Mouse (Mus musculus): Measurements from ENCODE around the gene Trf. TPM values are rescaled to one million over a fixed set of nuclear protein-coding genes. Genes with fewer than 3 reads are reported as not detected.

Trf gene
- 10 to 100 TPM; 39.7 to 47.5 TPM for total RNA-seq (2021)

DNA sequence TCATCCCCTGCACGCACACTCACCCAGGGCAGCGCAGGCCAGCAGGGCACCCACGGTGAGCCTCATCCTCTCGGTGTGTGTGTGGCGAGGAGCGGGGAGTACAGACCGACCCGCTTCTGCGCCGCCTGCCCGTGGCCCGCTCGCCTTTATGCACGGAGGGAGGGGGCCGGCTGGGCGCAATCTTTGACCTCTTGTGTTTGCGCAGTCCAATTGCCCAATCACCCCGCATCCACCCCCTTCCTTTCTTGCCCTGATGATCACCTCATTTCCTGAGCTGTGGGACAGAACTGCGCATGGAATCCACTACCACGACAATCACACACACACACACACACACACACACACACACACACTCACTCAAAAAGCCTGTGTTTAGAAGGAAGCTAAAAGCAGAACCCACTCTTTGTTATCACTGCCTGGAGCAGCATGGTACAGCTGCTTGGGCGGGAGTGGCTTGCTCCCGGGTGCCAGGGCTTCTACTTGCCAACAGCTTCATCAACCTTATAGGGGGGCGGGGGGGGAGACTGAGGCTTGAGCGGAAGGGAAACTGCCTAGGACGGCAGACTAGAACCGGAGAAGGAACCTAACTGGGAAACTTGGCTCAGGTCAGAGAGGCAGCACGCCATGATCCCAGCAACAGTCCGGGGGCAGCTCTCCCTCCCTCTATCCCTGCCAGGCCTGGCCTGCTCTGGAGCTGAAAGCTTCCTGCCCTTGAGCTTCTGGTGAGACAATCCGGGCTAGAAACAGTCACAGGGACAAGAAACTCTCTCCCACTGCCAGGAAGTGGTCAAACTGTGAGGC, at the start of gene Trf, which contains the start of gene Gm20425:
Trf (minus strand) TSS at position 294 of the 801 bp plus-strand sequence.
Gm20425 (minus strand) TSS at position 157 of the 801 bp plus-strand sequence.
- peak; percentile 52 for DNase-seq (ENCODE audit: low spot score)
- intact Hi-C loops (cut with DNase I): no loop called here

DNA sequence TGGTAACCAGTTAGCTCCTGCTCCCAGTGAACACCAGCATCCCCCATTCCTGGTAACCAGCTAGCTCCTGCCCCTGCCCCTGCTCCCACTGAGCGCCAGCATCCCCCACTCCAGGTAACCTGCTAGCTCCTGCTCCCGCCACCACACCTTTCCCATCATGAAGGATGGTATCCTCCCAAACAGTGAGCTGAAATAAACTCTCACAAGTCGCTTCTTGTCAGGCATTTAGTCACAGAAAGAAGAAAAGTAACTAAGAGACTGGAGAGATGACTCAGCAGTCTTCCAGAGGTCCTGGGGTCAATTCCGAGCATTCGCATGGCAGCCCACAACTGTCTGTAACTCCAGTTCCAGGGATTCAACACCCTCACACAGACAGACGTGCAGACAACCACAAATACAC, 46.6 kb upstream of the Trf start:
- intact Hi-C loops (cut with DNase I): no loop called here

DNA sequence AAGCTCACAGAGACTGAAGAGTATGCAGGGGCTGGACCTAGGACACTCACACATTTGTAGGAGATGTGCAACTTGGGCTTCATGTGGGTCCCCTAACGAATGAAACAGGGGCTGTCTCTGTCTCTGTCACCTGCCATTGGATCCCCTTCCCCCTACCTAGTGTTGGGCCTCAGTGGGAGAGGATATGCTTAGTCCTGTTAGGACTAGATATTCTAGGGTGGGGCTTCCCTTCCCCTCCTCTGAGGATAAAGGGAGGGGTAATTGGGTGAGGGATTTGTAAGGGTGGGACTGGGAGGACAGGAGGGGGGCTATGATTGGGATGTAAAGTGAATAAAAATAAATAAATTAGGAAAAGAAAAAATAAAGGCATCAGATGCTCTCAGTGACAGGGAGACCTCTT, 45.4 kb upstream of the Trf start:
- DNase-seq (ENCODE audit: low spot score): no peak
- intact Hi-C loops (cut with DNase I): no loop called here

More for the DNA sequence above, 46.6 kb upstream of the Trf start:
- no peak for DNase-seq (ENCODE audit: low spot score)

DNA sequence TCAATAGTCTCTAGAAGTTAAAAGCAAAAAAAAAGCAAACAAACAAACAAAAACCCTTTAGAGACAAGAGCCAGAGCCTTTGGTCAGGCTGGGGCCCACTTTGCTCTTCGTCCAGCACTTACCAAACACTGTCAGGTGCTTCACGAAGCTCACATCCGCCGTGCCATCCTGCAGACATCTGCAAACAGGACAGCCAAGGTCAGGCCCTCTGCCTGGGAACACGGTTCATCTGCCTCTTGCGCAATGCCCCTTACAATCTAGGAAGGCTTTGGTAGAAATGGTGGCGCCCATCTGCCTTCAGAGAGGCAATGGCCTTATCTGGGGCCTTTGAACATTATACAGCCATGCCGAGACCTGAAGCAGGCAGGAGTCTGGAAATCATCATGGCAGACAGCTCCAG, 44.6 kb upstream of the Trf start:
- intact Hi-C loops (cut with DNase I): no loop called here
- DNase-seq (ENCODE audit: low spot score): no peak

DNA sequence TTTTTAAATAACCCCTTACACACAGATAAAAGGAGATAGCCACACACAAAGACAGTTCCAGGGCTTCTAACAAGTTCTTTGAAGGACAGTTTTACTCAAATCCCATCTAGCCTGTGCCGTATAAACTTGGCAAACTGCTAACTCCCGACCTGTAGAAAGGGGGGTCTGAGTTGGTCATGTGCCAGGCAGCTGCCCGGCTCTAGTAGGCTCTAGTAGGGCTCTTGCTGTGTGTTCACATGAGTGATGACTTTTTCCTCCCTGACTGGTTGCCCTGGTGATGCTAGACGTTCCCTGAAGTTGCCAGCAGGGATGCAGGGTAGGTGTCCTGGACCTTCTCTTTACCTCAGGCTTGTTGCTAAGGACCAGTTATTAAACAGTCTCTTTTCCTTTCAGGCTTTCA, 40.9 kb upstream of the Trf start:
- DNase-seq (ENCODE audit: low spot score): no peak
- intact Hi-C loops (cut with DNase I): no loop called here

DNA sequence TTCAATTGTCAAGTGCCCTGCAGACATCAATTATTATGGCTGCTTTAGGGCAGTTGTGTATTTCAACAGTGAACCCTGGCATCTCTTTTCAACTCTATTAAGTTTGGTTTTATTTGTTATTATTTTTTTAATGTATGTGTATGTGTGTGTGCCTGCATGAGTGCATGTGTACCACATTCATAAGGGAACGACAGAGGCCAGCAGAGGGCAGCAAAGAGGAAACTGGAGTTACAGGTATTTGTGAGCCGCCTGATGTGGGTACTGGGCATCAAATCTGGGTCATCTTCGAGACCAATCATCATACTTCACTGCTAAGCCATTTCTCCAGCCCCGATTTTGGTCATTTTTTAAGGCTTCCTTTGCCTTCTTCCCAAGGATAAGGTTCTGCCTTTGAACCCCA, 35.5 kb upstream of the Trf start:
- DNase-seq (ENCODE audit: low spot score): no peak
- intact Hi-C loops (cut with DNase I): no loop called here

DNA sequence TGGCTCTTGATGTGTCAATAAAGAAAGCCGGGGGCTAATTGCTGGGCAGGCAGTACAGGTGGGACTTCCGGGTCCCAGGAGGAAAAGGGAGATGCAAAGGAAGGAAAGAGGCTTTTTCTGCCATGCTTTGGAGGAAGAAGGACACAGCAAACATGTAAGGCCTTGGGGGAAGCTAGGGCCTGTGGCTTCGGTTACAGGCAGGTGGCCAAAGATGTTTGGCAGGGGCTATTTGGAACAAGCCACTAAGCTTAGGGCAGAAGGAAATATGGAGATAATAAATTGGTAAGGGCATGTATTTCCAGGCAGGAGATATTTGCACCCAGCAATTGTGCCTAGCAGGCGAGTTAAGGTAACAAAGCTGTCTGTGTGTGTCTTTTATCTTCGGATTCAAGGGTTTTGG, 22.7 kb upstream of the Trf start:
- intact Hi-C loops (cut with DNase I): no loop called here
- no peak for DNase-seq (ENCODE audit: low spot score)

DNA sequence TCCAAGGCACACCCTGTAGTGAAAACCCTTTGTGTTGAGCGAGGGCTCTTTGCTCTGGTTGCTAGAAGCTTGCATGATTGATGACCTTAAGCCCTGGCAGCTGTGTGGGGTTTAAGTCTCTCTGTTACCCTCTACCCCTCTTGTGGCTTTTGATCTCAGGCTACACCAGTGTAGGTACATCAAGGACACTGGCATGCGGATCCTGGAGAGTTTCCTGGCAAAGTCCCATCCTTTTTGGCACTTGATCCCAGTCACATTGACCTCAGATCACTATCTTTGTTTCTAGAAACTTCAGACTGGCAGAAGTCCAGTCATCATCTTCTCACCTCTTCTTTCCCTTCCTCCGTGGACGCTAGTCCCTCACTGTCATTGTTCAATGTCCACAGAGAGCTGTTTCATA, 18.4 kb upstream of the Trf start:
- no peak for DNase-seq (ENCODE audit: low spot score)
- intact Hi-C loops (cut with DNase I): no loop called here

DNA sequence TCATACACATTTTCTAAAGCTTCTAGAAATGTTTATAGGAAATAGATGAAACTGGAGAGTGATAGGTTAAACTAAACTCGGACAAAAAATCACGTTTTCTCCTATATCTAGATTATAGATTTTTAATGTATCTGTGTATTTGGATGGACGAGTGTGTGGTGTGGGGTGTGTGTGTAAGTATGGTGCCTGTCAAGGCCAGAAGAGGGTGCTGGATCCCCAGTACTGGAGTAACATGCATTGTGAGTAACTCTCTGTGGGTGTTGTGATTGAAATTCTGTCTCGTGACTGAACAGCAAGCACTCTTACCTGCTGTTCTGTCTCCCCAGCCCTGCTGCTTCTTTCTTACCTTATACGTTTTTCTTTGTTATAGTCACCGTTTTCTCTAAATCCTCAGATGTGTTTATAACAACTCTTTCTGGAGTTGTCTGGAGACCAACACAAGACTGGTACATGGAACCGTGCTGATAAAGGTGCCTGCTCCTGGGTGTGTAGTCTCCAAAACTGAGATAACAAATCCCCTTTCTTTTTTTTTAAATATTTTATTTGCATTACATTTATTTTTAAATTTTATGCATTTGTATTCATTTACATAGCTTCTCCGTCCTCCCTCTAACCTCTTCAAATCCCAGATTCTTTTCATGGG, 16.4 kb upstream of the Trf start:
- no peak for DNase-seq (ENCODE audit: low spot score)
- intact Hi-C loops (cut with DNase I): no loop called here

DNA sequence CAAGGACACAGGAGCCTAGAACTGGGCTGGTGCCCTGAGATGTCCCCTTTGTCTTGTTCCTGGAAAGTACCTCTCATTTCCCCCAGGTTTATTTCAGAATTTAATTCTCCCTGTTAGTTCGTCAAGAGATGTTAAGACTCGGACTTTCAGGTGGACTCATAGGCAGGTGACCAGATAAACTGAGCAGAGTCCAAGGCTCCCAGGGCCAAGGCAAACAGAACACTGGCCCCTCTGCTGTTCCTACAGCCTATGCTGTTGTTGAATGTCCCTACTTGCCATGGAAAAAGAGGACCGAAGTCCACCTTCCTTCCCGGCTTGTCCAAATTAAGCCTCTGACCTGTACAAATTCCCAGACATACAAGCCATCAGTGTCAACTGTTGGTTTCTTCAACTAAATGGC, 13.4 kb upstream of the Trf start:
- DNase-seq (ENCODE audit: low spot score): no peak
- intact Hi-C loops (cut with DNase I): no loop called here

DNA sequence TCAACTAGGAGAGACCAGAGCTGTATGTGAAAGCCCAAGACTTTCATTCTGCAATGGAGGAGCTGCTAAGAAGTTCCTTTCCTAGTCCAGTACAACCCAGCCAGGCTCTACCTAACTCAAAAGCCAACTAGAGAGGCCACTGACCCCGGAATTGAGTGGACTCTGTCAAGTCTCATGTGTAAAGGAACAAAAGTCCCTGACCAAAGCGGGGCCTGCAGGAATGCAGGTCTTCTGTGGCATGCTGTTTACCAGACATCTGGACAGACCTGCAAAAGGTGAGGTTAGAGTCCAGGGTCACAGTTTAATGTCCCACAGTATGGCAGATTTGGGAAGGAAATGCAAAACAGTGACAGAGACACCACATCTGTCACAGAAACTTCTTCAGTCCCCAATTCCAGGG, 11.0 kb upstream of the Trf start:
- no peak for DNase-seq (ENCODE audit: low spot score)
- intact Hi-C loops (cut with DNase I): no loop called here

DNA sequence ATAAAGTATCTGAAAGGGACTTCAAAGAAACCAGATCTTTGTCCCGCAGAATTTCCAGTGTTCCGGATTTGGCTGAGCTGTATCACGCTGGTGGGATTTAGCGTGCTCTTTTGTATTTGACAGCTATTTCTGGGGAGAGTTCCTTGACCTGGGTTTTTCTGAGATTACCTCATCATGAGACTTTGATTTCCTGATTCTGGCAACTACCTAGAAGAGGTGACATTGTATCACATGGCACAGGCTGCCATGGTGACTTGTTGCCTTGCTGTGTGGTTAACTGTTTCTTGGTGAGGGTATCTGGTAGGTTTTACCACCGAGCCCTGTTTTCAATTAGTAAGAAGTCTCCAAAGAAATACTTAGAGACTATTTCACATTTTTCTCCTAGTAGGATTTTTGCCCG, 9.2 kb upstream of the Trf start:
- intact Hi-C loops (cut with DNase I): no loop called here
- DNase-seq (ENCODE audit: low spot score): no peak

DNA sequence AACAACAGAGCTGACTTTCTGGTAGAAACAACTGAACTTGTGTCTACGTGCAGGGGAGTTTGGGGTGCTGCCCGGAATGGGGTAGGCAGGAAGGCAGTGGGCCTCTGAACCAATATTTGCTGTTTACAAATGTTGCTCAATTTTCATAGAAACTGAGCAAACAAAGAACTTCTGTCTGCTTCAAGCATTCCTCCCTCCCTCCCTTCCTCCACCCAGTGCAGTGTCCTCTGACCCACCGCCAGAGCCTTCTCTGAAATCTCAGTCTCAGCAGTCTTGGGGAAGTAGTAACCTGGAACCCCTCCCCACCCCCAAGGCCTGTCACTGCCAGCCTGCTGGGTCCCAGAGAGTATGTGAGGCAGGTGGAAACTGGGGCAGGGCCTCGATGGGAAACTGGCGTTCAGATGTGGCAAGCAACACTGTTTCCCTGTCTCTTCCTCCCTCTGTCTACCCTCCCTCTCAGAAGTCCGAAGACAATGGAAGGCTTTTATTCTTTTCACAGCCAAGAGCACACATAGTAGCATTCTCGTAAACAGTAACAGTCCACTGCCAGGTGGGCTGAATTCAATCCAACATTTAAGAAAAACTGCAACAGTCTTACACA, 4.4 kb upstream of the Trf start:
- intact Hi-C loops (cut with DNase I): no loop called here
- no peak for DNase-seq (ENCODE audit: low spot score)

DNA sequence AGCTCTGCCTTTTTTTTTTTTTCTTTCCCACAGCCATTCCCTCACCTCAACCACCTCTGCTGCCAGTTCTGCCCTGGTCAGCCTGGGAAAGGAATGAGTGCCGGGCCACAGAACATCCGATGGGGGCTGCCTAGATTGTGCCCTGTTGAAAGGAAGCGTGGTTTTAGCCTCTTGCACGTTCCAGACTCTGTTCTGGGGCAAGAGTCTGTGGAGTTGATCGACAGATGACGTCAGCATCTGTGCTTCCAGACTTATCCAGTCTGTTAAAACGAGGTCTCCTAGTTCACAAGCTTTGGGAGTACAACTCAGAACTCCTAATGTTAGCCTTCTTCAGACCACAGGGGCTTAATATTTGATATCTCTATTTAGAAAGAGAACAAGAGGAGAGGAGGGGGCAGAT, 3.8 kb upstream of the Trf start:
- no peak for DNase-seq (ENCODE audit: low spot score)
- intact Hi-C loops (cut with DNase I): no loop called here

DNA sequence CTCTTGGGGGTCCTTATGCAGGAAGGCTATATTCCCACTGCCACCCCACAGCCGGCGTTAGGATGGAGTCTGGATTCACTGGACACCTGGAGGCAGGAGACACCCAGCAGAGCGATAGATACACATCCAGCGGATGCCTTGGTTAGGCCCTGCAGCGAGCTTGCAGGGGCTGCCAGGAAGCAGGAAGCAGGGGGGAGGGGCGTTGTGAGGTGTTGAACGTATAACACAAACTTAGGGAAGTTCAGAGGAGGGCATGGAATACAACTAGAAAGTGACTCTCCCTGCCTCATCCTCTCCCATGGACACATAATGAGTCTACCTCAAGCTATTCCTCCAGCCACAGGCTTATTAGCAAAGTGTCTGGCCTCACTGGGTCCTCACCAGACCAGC, 2.8 kb upstream of the Trf start:
- intact Hi-C loops (cut with DNase I): no loop called here
- DNase-seq (ENCODE audit: low spot score): no peak

DNA sequence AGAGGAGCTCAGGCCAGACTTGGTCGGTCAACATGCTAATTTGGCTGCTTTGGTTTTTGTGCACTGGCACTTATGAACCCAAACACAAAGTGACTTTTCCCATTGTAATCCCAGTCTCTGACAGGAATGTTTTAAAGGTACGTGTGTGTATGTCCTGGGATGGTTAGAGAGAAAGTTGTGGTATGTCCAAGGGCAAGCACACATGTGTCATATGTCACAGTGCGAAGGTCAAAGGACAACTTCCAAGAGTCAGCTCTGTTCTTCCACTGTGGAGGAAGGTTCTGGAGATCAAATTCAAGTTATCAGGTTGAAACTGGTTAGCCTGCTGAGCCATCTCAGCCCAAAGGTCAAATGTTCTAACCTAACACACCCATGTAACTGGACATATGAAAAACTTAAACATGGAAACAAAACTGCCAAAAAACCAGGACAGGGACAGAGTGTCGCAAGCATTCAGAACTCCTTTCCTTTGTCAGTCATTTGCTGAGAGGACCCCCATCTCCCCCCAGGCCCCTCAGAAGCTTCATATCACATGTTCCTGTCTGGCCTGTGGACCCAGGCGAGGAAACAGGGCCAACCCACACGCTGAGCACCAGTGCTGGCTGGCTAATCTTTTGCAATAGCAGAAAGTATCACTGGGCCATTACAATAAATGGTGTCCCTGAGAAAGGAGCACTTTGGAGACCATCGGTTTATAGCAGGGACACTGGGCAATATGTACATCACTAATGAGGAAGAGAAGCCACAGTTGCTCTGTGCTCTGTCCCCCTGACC, 2.2 kb upstream of the Trf start:
- no peak for DNase-seq (ENCODE audit: low spot score)
- intact Hi-C loops (cut with DNase I): no loop called here

DNA sequence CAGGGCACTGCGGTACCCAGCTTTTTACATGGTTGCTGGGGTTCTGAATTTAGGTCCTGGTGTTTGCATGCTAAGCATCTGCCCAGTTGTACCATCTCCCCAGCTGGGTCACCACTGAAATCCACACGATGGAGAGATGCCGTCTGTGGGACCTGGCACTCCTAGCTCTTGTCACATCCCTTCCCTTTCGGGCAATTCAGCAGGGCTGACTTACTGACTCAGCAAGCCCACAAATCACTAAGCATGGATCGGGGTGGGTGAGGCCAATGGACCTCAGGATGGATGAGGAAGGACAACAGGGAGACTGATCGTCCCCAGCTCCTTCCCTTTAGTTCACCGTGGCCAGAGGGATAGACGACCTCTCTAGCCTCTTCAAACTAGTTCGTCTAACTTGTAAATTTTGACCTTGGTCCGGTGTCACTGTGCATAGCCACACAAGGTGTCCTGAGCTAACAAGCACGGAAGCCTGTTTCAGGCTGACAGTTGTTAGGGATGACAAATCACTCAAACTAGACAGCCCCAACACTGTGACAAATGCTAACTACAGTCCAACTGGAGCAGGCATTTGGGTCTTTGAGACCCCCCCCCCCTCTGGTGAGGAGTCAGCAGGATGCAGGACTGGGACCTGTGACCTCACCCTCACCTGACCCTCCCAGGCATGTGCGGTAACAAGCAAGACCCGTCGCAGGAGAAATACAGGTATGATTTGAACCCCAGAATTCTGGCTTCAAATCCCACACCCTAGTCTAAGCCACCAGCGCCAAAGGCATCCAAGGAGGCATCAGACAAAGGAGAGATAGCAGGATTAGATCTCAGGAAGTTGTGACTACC, 992 bp downstream of the Trf start:
- no peak for DNase-seq (ENCODE audit: low spot score)
- intact Hi-C loops (cut with DNase I): loop anchor here (5.0 kb wide), 1 partner anchor 73 kb away; no protein-coding TSS in a partner anchor

DNA sequence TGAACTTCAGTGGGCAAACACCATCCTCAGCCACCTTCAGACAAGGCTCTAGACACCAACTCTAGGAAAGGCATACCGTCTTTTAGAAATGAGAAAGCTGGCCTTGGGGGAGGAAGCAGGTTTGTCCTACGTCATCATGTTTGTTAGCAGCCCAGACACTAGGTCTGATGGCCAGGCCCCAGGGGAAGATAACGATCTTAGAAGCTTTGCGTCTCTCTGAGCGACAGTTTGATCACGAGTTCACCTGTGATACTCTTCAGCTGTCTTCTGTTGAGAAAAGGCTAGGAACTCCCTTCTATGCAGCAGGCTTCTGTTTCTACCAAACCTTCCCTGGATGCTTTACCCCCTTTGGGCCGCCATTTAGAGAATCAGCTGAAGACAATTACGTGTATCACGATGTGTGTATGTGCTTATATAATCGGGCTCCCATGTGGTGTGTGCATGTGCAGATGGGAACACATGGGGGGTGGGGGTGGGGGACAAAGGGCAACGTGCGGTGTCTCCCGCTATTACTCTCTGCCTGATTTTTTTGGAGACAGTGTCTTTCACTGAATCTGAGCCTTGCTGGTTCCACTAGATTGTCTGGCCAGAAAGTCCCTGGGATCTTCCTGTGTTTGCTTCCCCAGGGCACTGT, 1.8 kb downstream of the Trf start:
- no peak for DNase-seq (ENCODE audit: low spot score)
- intact Hi-C loops (cut with DNase I): loop anchor here (5.0 kb wide), 1 partner anchor 74 kb away; no protein-coding TSS in a partner anchor

DNA sequence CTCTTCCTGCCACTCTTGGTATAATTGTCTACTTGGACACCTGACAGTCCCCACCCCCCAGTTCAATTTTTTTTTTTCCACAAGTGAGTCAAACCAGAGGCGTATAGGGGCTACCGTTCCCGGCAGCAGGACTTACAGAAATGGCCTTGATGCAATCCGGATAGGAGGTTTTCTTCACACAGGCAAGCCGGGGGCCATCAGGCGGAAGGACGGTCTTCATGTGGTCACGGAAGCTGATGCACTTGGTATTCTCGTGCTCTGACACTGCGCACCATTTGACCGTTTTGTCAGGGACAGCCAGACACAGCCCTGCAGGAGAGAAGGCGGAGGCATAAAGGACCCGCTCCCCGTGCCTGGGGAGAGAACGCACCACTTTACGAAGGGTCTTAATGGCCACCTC, 2.5 kb downstream of the Trf start:
- DNase-seq (ENCODE audit: low spot score): no peak
- intact Hi-C loops (cut with DNase I): loop anchor here (5.0 kb wide), 1 partner anchor 75 kb away; no protein-coding TSS in a partner anchor

Measured in heart, postnatal 25 days (tissue).